Mouse (Mus musculus) C2C12 (cell line): ENCODE measurements around the gene Ccdc92. TPM values are rescaled to one million over a fixed set of nuclear protein-coding genes. Genes with fewer than 3 reads are reported as not detected.
A peak's percentile ranks its signal among the peaks of the same experiment; 100 is the strongest.

ENCODE experiments used
- H3K27me3 ChIP-seq: one replicate; pipeline ENCODE4 v1.6.1; 2011; ENCODE audit not compliant: control insufficient read depth, insufficient read depth, insufficient read length
- H3K36me3 ChIP-seq: one replicate; pipeline ENCODE4 v1.6.1; 2011; ENCODE audit not compliant: control insufficient read depth, insufficient read depth
- H3K4me3 ChIP-seq: one replicate; pipeline ENCODE4 v1.5.1; 2011; ENCODE audit warnings: mild to moderate bottlenecking, control low read depth; ENCODE audit not compliant: poor library complexity, insufficient read depth, severe bottlenecking
- H3K79me2 ChIP-seq: one replicate; pipeline ENCODE4 v1.6.1; 2011; ENCODE audit not compliant: control insufficient read depth, insufficient read depth
- H3K79me3 ChIP-seq: one replicate; pipeline ENCODE4 v1.6.1; 2011; ENCODE audit warnings: low read depth, control low read depth
- H3ac ChIP-seq: one replicate; pipeline ENCODE3; 2011; ENCODE audit warnings: low read depth; ENCODE audit not compliant: control insufficient read depth, insufficient read length
- CEBPB ChIP-seq: IDR thresholded peaks from one replicate; pipeline ENCODE4 v1.6.1; 2011; ENCODE audit warnings: low read depth, mild to moderate bottlenecking, control low read depth, moderate library complexity
- CTCF ChIP-seq: IDR thresholded peaks from one replicate; pipeline ENCODE4 v1.5.1; 2011; ENCODE audit not compliant: control insufficient read depth, insufficient read depth, insufficient read length
- FOSL1 ChIP-seq: IDR thresholded peaks from one replicate; pipeline ENCODE4 v1.8.0; 2011; ENCODE audit warnings: mild to moderate bottlenecking, low read length; ENCODE audit not compliant: poor library complexity, insufficient read depth, severe bottlenecking
- MAX ChIP-seq: IDR thresholded peaks from one replicate; pipeline ENCODE4 v1.6.1; 2011; ENCODE audit warnings: mild to moderate bottlenecking, control low read depth
- MYOD1 ChIP-seq: IDR thresholded peaks from one replicate; pipeline ENCODE4 v1.6.1; 2011; ENCODE audit warnings: low read depth; ENCODE audit not compliant: control insufficient read depth, insufficient read length
- MYOG ChIP-seq: IDR thresholded peaks from one replicate; pipeline ENCODE4 v1.6.1; 2011; ENCODE audit not compliant: control insufficient read depth, insufficient read length; ENCODE audit errors: extremely low read depth
- USF1 ChIP-seq: IDR thresholded peaks from one replicate; pipeline ENCODE4 v1.6.1; 2011; ENCODE audit warnings: low read depth, mild to moderate bottlenecking, control low read depth, moderate library complexity
- long read RNA-seq, 2 experiments: library from polyadenylated mRNA; unstranded; transcript quantifications; one replicate each; pipeline ENCODE4 v2.0.0; 2019 to 2020
- polyA plus RNA-seq: library from polyadenylated mRNA; unstranded; fragments of >200 nt; fragmentation: generic; extraction: Trizol; gene quantifications from one replicate; pipeline ENCODE4 v1.2.1, GENCODE M21; 2012; ENCODE audit warnings: missing spikeins

Ccdc92 gene
- 12.2 TPM for polyA plus RNA-seq
- long read RNA-seq, experiment 1, transcript Ccdc92-201 (4 exons, 2,473 nt), result major isoform, 21 of 22 reads
- long read RNA-seq, experiment 1, partial matches to known transcripts, result 0 of 22 reads
- long read RNA-seq, experiment 1, other reads (novel, unspliced or antisense), result 1 of 22 reads
- long read RNA-seq, experiment 2, transcript Ccdc92-201 (4 exons, 2,473 nt), result major isoform, 128 of 134 reads
- long read RNA-seq, experiment 2, partial matches to known transcripts, result 0 of 134 reads
- long read RNA-seq, experiment 2, other reads (novel, unspliced or antisense), result 6 of 134 reads

GRCm38 (mm10) chr5:124862013-124862866, at the start of gene Ccdc92, which contains the start of gene Zfp664:
Gene Ccdc92, minus strand, starts transcription at chr5:124862424.
Gene Zfp664, plus strand, starts transcription at chr5:124862691.
- no peak for TF ChIP-seq CTCF
- TF ChIP-seq MAX, result peak; percentile 49
- no peak for TF ChIP-seq USF1
- no peak for TF ChIP-seq MYOG
- Histone ChIP-seq H3K27me3 (no peaks in the 10 kb centered on the region), H3ac (peak within 1 kb of the TSS; percentile 82), H3K79me2 (peaks cover 50% of the 10 kb centered on the region), H3K36me3 (peaks cover 16% of the 10 kb centered on the region), H3K79me3 (peaks cover 34% of the 10 kb centered on the region), H3K4me3 (peak within 1 kb of the TSS; percentile 71)

DNA sequence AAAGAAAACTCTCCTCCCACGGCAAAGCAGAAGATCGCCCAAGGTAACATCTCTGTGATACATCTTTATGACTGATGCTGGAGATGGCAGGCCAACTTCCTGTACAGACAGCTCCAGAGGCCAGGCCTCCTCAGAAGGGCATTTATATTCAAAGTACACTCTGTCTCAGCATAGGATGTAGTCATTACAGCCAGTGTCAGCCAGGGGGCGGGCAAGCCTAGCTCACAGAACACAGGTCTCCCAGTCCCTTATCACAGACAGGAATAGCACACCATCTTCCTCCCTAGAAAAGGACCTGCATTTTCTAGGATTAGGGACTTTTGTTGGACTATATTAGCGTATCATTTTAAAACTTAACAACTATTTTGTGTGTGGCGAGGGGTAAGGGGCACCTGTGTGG, 46.6 kb upstream of the Ccdc92 start:
- Histone ChIP-seq H3K36me3 (no peaks in the 10 kb centered on the region), H3ac (no peak overlapping the region), H3K4me3 (no peak overlapping the region), H3K27me3 (no peaks in the 10 kb centered on the region), H3K79me3 (no peaks in the 10 kb centered on the region), H3K79me2 (no peaks in the 10 kb centered on the region)
- TF ChIP-seq USF1 (no peak), MYOD1 (no peak), MYOG (no peak), CEBPB (no peak), FOSL1 (no peak), CTCF (no peak), MAX (no peak)

DNA sequence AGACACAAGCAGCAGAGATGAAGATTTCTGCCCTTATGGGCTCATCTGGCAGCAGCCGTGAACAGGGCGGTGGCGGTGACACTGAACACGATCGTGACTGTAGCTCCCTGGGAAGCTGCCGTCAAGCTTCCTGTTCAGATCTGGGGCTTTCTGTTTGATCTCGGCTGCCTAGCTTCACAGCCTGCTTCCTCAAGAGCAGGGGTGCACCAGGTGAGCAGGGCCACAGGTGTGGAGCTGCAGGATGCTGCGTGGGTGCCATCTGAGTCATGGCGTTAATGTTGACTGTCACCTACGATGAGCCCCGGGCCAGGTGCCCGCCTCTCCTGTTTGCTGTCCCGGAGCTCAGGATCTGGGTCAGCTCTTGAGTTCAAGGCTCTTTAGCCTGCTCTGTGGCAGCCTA, 44.7 kb upstream of the Ccdc92 start:
- no peaks in the 10 kb centered on the region for H3K79me2 ChIP-seq
- no peak overlapping the region for H3K4me3 ChIP-seq
- no peak overlapping the region for H3ac ChIP-seq
- TF ChIP-seq CTCF (no peak), MAX (no peak), USF1 (no peak), CEBPB (no peak), MYOG (no peak), MYOD1 (no peak), FOSL1 (no peak)
- no peaks in the 10 kb centered on the region for H3K79me3 ChIP-seq
- H3K27me3 ChIP-seq, result no peaks in the 10 kb centered on the region
- H3K36me3 ChIP-seq, result no peaks in the 10 kb centered on the region

- Histone ChIP-seq H3K79me2 (no peaks in the 10 kb centered on the region), H3K27me3 (no peaks in the 10 kb centered on the region), H3K36me3 (no peaks in the 10 kb centered on the region), H3K79me3 (no peaks in the 10 kb centered on the region), H3ac (no peak overlapping the region), H3K4me3 (no peak overlapping the region)
- TF ChIP-seq MYOD1 (no peak), USF1 (no peak), MYOG (no peak), CTCF (no peak), MAX (no peak), FOSL1 (no peak), CEBPB (no peak)
Observed at GRCm38 (mm10) chr5:124903852-124904251, 41.6 kb upstream of the Ccdc92 start.

DNA sequence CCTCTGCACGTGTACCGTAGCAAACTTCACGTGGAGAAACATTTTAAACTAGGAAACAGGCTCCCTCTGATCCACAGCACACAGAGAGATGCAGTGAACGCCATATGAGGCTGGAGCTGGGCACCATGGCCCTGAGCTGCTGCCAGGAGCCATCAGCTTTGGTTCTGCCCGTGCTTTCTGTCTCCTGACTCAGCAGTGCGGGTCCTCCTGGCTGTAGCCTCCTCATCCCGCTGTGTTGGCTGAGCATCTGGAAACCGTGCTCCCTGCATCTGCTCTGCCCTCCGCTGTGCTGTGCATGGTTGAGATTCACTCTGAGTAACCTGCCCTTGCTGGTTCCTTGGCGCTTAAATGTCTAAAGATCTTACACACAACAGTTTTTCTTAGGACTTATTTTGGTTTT, 40.0 kb upstream of the Ccdc92 start:
- TF ChIP-seq CTCF, result no peak
- TF ChIP-seq CEBPB, result no peak
- no peak for TF ChIP-seq FOSL1
- H3ac ChIP-seq, result no peak overlapping the region
- no peak overlapping the region for H3K4me3 ChIP-seq
- no peaks in the 10 kb centered on the region for H3K27me3 ChIP-seq
- H3K79me3 ChIP-seq, result no peaks in the 10 kb centered on the region
- no peaks in the 10 kb centered on the region for H3K36me3 ChIP-seq
- H3K79me2 ChIP-seq, result no peaks in the 10 kb centered on the region

- no peaks in the 10 kb centered on the region for H3K27me3 ChIP-seq
- H3K4me3 ChIP-seq, result no peak overlapping the region
- TF ChIP-seq USF1, result no peak
- no peak for TF ChIP-seq FOSL1
- no peak for TF ChIP-seq CTCF
- no peak for TF ChIP-seq MYOG
- TF ChIP-seq MAX, result no peak
- TF ChIP-seq CEBPB, result no peak
- no peaks in the 10 kb centered on the region for H3K79me3 ChIP-seq
- H3K36me3 ChIP-seq, result no peaks in the 10 kb centered on the region
- no peak overlapping the region for H3ac ChIP-seq
- H3K79me2 ChIP-seq, result no peaks in the 10 kb centered on the region
Observed at GRCm38 (mm10) chr5:124901675-124902074, 39.5 kb upstream of the Ccdc92 start.
